Mouse (Mus musculus): ENCODE measurements around the gene Bmp7.

GRCm38 (mm10) chr2:172977409-172978130 is 37.4 kb upstream of the Bmp7 start, which contains the start of gene Spo11:
- TF ChIP-seq CTCF (IDR thresholded peaks at IDR 0.05; ENCODE audit: low read depth) (no peak), EP300 (IDR thresholded peaks at IDR 0.05; ENCODE audit: low read depth) (no peak)
